Mouse (Mus musculus): ENCODE measurements around the gene Nedd9. TPM values are rescaled to one million over a fixed set of nuclear protein-coding genes. Genes with fewer than 3 reads are reported as not detected.
A peak's percentile ranks its signal among the peaks of the same experiment; 100 is the strongest.

The Nedd9 gene
- total and polyA plus RNA-seq, 3 experiments, result 15.2 to 28.9 (median 26.7) TPM

DNA sequence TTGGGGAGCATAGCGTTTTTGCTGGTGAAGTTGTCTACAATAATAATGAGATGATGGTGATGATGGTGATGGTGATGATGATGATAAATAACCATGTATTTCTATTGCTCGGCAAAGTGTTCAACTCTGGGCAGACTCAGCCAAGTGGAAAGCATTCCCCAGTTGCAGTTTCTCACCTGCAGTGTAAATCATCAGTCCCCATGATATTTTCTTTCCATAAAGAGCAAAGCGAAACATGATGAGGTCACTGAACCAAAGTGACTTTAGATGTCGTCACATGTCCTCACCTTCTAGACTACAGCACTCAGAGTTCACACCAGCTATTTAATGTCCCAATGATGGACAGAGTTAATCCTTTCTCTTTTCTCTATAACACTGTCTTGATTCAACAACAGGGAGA lies 130.0 kb downstream of the Nedd9 start:
- DNase-seq, result no peak
- H3K9ac ChIP-seq (ENCODE audit: low read depth, low read length), result peak overlapping the region; percentile 48
- WGBS, result 44% methylated on average over 4 of the region's 4 CpGs
- intact Hi-C loops (cut with DNase I), result loop anchor here (5.0 kb wide), 3 partner anchors 35 to 130 kb away; partner anchors contain the start of gene Nedd9
- peak overlapping the region; percentile 92 for H3K27ac ChIP-seq
- H3K4me1 ChIP-seq (ENCODE audit: control insufficient read depth, insufficient read depth, low read length), result peaks cover 16% of the 10 kb centered on the region
- H3K79me2 ChIP-seq (replicated peaks; ENCODE audit: control insufficient read depth, insufficient read depth, low read length), result peaks cover 5% of the 10 kb centered on the region; the same call in 1 of the 2 replicates
- H3K27me3 ChIP-seq (ENCODE audit: control insufficient read depth, insufficient read depth, low read length), result no peaks in the 10 kb centered on the region
- TF ChIP-seq CTCF (IDR thresholded peaks at IDR 0.05) (no peak), POLR2A (IDR thresholded peaks at IDR 0.05; ENCODE audit: insufficient read depth, low read depth, low read length) (no peak), EP300 (IDR thresholded peaks at IDR 0.05; ENCODE audit: insufficient read depth, low read depth, low read length) (no peak)
- H3K36me3 ChIP-seq (ENCODE audit: control insufficient read depth, insufficient read depth, low read length), result peaks cover 19% of the 10 kb centered on the region
- peak overlapping the region; percentile 72 for H3K4me3 ChIP-seq

- H3K27me3 ChIP-seq (ENCODE audit: control insufficient read depth, insufficient read depth, low read length), result no peaks in the 10 kb centered on the region
- 12% methylated on average over 2 of the region's 2 CpGs for WGBS
- DNase-seq, result peak in 1 of 2 experiments; percentile 48
- no peak overlapping the region for H3K9ac ChIP-seq (ENCODE audit: low read depth, low read length)
- peaks cover 25% of the 10 kb centered on the region for H3K4me1 ChIP-seq (ENCODE audit: control insufficient read depth, insufficient read depth, low read length)
- TF ChIP-seq EP300 (IDR thresholded peaks at IDR 0.05; ENCODE audit: insufficient read depth, low read depth, low read length) (0 out of 2 replicates have a peak, but pooled peaks have one; percentile 19), POLR2A (IDR thresholded peaks at IDR 0.05; ENCODE audit: insufficient read depth, low read depth, low read length) (no peak)
- peak overlapping the region; percentile 72 for H3K4me3 ChIP-seq
- intact Hi-C loops (cut with DNase I), result loop anchor here (5.0 kb wide), 3 partner anchors 33 to 132 kb away; partner anchors contain the start of gene Nedd9
- peaks cover 28% of the 10 kb centered on the region for H3K36me3 ChIP-seq (ENCODE audit: control insufficient read depth, insufficient read depth, low read length)
- peaks cover 9% of the 10 kb centered on the region for H3K79me2 ChIP-seq (replicated peaks; ENCODE audit: control insufficient read depth, insufficient read depth, low read length)
- peak overlapping the region; percentile 92 for H3K27ac ChIP-seq
Measured at GRCm38 (mm10) chr13:41355552-41355951, 131.6 kb downstream of the Nedd9 start.

GRCm38 (mm10) chr13:41354591-41354990 lies 132.6 kb downstream of the Nedd9 start:
- peaks cover 33% of the 10 kb centered on the region for H3K36me3 ChIP-seq (ENCODE audit: control insufficient read depth, insufficient read depth, low read length)
- TF ChIP-seq POLR2A (IDR thresholded peaks at IDR 0.05; ENCODE audit: insufficient read depth, low read depth, low read length), result no peak
- TF ChIP-seq EP300 (IDR thresholded peaks at IDR 0.05; ENCODE audit: insufficient read depth, low read depth, low read length), result no peak
- no peak for TF ChIP-seq CTCF (IDR thresholded peaks at IDR 0.05)
- H3K27ac ChIP-seq, result peak overlapping the region; percentile 30
- H3K79me2 ChIP-seq (replicated peaks; ENCODE audit: control insufficient read depth, insufficient read depth, low read length), result peaks cover 9% of the 10 kb centered on the region
- WGBS, result 51% methylated on average over 6 of the region's 6 CpGs
- H3K9ac ChIP-seq (ENCODE audit: low read depth, low read length), result 0 out of 2 replicates have a peak overlapping the region, but pooled peaks have one; percentile 6
- no peaks in the 10 kb centered on the region for H3K27me3 ChIP-seq (ENCODE audit: control insufficient read depth, insufficient read depth, low read length)
- peak overlapping the region; percentile 24 for H3K4me3 ChIP-seq
- intact Hi-C loops (cut with DNase I), result no loop called here
- H3K4me1 ChIP-seq (ENCODE audit: control insufficient read depth, insufficient read depth, low read length), result peaks cover 28% of the 10 kb centered on the region
- no peak for DNase-seq

DNA sequence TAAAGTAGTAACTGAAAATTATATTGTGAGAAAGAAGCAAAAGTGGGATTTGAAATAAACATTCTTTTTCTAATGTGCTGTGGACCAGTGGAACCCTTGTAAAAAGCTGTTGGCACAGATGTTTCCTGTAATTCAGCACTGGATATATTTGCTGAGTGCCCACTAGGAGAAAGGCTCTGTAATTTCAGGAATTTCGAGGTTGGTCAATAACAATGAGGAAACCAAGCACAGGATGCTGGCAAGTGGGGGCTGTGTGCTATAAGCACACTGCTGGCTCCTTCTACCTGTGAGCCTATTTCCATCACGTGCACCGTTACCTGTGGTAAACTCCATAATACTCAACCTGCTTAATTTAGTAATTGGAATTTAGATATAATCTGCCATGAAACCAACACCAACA lies 133.5 kb downstream of the Nedd9 start:
- peaks cover 38% of the 10 kb centered on the region for H3K36me3 ChIP-seq (ENCODE audit: control insufficient read depth, insufficient read depth, low read length)
- H3K27ac ChIP-seq, result peak overlapping the region; percentile 7; the same call in 1 of the 2 replicates
- WGBS, result 50% methylated on average over 3 of the region's 3 CpGs
- intact Hi-C loops (cut with DNase I), result no loop called here
- H3K27me3 ChIP-seq (ENCODE audit: control insufficient read depth, insufficient read depth, low read length), result no peaks in the 10 kb centered on the region
- peaks cover 9% of the 10 kb centered on the region for H3K79me2 ChIP-seq (replicated peaks; ENCODE audit: control insufficient read depth, insufficient read depth, low read length)
- DNase-seq, result no peak
- TF ChIP-seq EP300 (IDR thresholded peaks at IDR 0.05; ENCODE audit: insufficient read depth, low read depth, low read length) (no peak), CTCF (IDR thresholded peaks at IDR 0.05) (no peak), POLR2A (IDR thresholded peaks at IDR 0.05; ENCODE audit: insufficient read depth, low read depth, low read length) (no peak)
- no peak overlapping the region for H3K9ac ChIP-seq (ENCODE audit: low read depth, low read length)
- H3K4me3 ChIP-seq, result no peak overlapping the region
- peaks cover 32% of the 10 kb centered on the region for H3K4me1 ChIP-seq (ENCODE audit: control insufficient read depth, insufficient read depth, low read length)

DNA sequence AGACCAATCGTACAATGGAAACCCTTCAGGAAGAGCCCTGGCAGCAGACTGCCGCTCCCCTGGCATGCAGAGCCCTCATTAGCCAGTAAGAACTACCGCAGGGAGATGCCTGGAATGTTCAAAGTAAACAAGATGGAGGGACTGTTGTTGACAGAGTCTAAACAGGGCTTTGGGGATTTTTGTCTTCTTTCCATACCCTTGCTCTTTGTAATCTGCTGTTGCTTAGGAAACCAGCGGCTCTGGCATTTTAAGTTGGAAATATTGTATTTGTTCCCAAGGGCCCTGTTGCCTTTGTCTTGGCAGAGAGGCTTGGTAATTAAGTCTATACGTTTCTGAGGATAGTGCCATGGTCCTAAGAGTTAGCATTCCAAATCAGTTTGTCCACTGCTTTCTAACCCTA lies 134.8 kb downstream of the Nedd9 start:
- WGBS, result 38% methylated on average over 5 of the region's 5 CpGs
- Histone ChIP-seq H3K27me3 (ENCODE audit: control insufficient read depth, insufficient read depth, low read length) (no peaks in the 10 kb centered on the region), H3K9ac (ENCODE audit: low read depth, low read length) (no peak overlapping the region), H3K27ac (no peak overlapping the region; the same call in 1 of the 2 replicates), H3K4me1 (ENCODE audit: control insufficient read depth, insufficient read depth, low read length) (peaks cover 31% of the 10 kb centered on the region), H3K79me2 (replicated peaks; ENCODE audit: control insufficient read depth, insufficient read depth, low read length) (peaks cover 11% of the 10 kb centered on the region), H3K4me3 (no peak overlapping the region), H3K36me3 (ENCODE audit: control insufficient read depth, insufficient read depth, low read length) (peaks cover 47% of the 10 kb centered on the region)
- TF ChIP-seq CTCF (IDR thresholded peaks at IDR 0.05), result no peak
- TF ChIP-seq POLR2A (IDR thresholded peaks at IDR 0.05; ENCODE audit: insufficient read depth, low read depth, low read length), result no peak
- no peak for TF ChIP-seq EP300 (IDR thresholded peaks at IDR 0.05; ENCODE audit: insufficient read depth, low read depth, low read length)
- DNase-seq, result no peak
- intact Hi-C loops (cut with DNase I), result no loop called here

GRCm38 (mm10) chr13:41350589-41350988 lies 136.6 kb downstream of the Nedd9 start:
- WGBS, result 52% methylated on average over 3 of the region's 3 CpGs
- Histone ChIP-seq H3K27ac (peak overlapping the region; percentile 37; the same call in 1 of the 2 replicates), H3K27me3 (ENCODE audit: control insufficient read depth, insufficient read depth, low read length) (no peaks in the 10 kb centered on the region), H3K4me3 (no peak overlapping the region), H3K79me2 (replicated peaks; ENCODE audit: control insufficient read depth, insufficient read depth, low read length) (peaks cover 9% of the 10 kb centered on the region), H3K4me1 (ENCODE audit: control insufficient read depth, insufficient read depth, low read length) (peaks cover 32% of the 10 kb centered on the region), H3K9ac (ENCODE audit: low read depth, low read length) (no peak overlapping the region), H3K36me3 (ENCODE audit: control insufficient read depth, insufficient read depth, low read length) (peaks cover 48% of the 10 kb centered on the region)
- DNase-seq, result no peak
- TF ChIP-seq POLR2A (IDR thresholded peaks at IDR 0.05; ENCODE audit: insufficient read depth, low read depth, low read length), result no peak
- no peak for TF ChIP-seq CTCF (IDR thresholded peaks at IDR 0.05)
- TF ChIP-seq EP300 (IDR thresholded peaks at IDR 0.05; ENCODE audit: insufficient read depth, low read depth, low read length), result no peak
- intact Hi-C loops (cut with DNase I), result no loop called here
